Mouse (Mus musculus): ENCODE measurements around the gene Olfr1178. TPM values are rescaled to one million over a fixed set of nuclear protein-coding genes. Genes with fewer than 3 reads are reported as not detected.

The Olfr1178 gene
- total RNA-seq (2014; fragmentation: Nextera tagmentation): not detected in 2 replicates
- total RNA-seq (2017): not detected in 2 replicates

DNA sequence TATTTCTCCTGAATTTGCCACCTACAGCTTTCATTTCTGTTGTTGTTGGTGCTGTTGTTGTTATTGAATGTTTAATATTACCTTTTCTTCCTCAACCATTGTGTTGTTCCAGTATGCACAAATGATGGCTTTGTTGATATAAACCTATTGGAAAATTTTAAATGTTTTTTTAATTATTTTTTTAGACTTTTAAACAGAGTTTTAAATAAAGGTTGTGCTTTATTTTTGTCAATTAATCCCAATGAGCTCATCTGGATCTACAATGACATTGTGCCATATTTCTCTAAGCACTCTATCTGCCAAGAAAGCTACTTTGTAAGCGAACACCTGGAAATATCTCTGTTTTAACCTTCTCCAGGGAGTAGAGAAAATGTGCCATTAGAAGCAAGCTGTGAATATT lies at the start of gene Olfr1178:
TSS of gene Olfr1178 (plus strand) at position 301 of the 400 bp plus-strand sequence.
- ATAC-seq (replicated peaks; ENCODE audit: low FRiP score, low TSS enrichment, poor library complexity, severe bottlenecking): no peak

DNA sequence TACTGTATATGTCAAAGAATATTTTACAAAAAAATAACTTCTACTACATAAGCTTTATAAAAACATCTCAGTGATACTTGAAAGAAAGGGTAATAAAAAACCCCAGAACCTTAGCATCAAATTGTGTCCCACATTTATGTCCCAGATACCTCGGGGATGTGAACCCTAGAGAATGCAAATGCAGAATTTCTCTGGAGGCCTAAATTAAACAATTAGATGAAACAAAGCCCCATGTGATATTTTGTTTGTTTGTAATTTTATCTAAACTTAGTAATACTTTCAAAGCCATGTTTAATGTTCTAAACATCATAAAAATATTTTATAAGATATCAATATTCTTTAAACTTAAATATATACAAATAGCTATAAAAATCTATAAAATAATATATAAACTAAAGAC lies 40.5 kb upstream of the Olfr1178 start, which contains the start of gene Olfr1177-ps:
TSS of gene Olfr1177-ps (minus strand) at position 101 of the 400 bp plus-strand sequence.
- no peak for ATAC-seq (replicated peaks; ENCODE audit: low FRiP score, low TSS enrichment, poor library complexity, severe bottlenecking)

DNA sequence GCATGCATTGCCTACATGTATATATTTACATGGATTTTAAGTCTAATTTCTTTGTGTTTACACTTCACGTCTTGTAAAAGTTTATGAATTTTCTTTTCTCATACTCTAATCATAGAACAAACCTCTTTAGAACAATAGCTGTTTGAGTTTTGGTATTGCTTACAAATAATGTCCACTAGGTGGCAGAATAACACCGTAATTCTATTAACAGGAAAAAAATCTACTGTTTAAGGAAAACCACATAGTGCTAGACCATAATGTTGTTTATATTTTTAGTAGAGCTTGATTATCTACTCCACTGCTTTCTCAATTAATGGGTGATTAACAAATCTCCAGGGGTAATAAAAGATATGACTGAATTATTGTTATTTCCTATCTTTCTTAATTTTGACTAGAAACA lies 30.6 kb upstream of the Olfr1178 start:
- no peak for ATAC-seq (replicated peaks; ENCODE audit: low FRiP score, low TSS enrichment, poor library complexity, severe bottlenecking)

DNA sequence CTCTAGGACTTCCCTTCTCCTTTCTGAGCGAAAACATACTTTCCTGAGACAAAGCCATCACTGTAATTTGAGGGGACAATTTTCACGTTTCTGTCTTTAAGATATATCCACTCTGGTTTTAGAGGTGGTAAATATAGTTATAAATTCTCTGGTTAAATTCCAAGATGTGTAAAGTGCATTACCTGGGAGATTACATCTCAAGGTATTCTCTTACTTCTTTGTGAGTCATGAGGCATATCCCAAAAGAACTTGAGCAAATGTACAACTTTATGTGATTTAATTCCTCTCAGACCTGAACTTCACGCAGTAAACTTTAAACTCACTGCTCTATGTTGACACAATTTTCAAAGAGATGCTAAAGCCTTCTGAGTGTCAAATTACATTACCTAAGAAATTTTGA lies 19.5 kb downstream of the Olfr1178 start, which contains the start of gene Olfr1179:
TSS of gene Olfr1179 (minus strand) at position 101 of the 400 bp plus-strand sequence.
- no peak for ATAC-seq (replicated peaks; ENCODE audit: low FRiP score, low TSS enrichment, poor library complexity, severe bottlenecking)

DNA sequence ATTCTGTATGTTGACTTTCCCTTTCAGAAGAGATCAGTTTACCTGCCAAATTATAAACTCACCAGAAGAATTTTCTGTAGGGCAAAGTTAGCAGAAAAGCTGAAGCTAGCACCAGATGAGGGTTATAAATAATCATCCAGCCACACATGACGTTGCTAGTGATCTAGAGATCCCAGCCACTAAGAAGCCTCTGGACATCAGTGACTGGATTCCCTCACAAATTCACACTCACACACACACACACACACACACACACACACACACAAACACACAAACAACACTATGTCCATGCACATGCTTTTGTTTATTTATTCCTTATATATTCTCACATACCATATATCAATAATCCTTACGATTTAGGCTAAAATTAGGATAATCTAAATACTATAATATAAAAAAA lies 32.2 kb downstream of the Olfr1178 start, which contains the start of gene Olfr1180:
TSS of gene Olfr1180 (minus strand) at position 101 of the 400 bp plus-strand sequence.
- no peak for ATAC-seq (replicated peaks; ENCODE audit: low FRiP score, low TSS enrichment, poor library complexity, severe bottlenecking)

DNA sequence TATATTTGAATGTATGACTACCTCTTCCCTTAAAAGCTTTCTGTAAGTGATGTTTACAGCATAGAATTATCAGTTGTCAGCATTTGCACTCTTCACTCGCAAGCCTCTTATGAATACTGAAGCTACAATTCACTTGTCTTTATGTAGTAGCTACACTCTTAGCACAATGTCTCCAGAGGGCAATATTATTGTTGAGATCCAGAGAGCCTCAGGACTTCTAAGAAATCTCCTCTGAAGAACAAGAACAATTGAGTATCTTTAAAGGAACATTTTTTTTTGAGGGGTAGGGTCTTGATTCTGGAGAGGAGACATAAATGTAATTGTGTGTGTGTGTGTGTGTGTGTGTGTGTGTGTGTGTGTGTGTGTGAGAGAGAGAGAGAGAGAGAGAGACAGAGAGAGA lies 39.2 kb downstream of the Olfr1178 start, which contains the start of gene Olfr1181:
TSS of gene Olfr1181 (minus strand) at position 101 of the 400 bp plus-strand sequence.
- ATAC-seq (replicated peaks; ENCODE audit: low FRiP score, low TSS enrichment, poor library complexity, severe bottlenecking): no peak

DNA sequence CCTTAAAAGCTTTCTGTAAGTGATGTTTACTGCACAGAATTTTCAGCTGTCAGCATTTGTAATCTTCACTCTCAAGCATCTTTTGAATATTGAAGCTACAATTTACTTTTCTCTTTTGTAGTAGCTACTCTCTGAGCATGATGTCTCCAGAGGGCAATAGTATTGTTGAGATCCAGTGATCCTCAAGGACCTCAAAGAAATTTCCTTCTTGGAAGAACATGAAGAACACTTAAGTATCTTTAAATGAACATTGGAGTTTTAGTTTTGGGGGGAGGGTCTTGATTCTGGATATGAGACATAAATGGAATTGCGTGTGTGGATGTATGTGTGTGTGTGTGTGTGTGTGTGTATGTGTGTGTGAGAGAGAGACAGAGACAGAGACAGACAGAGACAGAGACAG lies 62.2 kb downstream of the Olfr1178 start, which contains the start of gene Gm13757:
TSS of gene Gm13757 (minus strand) at position 101 of the 400 bp plus-strand sequence.
- ATAC-seq (replicated peaks; ENCODE audit: low FRiP score, low TSS enrichment, poor library complexity, severe bottlenecking): no peak

Other genes starting within 250 kb of the Olfr1178 start
- gene Olfr1167, start 231.9 kb upstream of the Olfr1178 start, total RNA-seq (2014; fragmentation: Nextera tagmentation): not detected in 2 replicates
- not detected in 2 replicates for gene Olfr1167, start 231.9 kb upstream of the Olfr1178 start, total RNA-seq (2017)
- not detected in 2 replicates for gene Olfr1168, start 205.2 kb upstream of the Olfr1178 start, total RNA-seq (2014; fragmentation: Nextera tagmentation)
- not detected in 2 replicates for gene Olfr1168, start 205.2 kb upstream of the Olfr1178 start, total RNA-seq (2017)
- gene Olfr1170, start 158.7 kb upstream of the Olfr1178 start, total RNA-seq (2014; fragmentation: Nextera tagmentation): not detected in 2 replicates
- not detected in 2 replicates for gene Olfr1170, start 158.7 kb upstream of the Olfr1178 start, total RNA-seq (2017)
- gene Olfr1173, start 107.2 kb upstream of the Olfr1178 start, total RNA-seq (2014; fragmentation: Nextera tagmentation): not detected in 2 replicates
- 0.28 TPM in 1 of 2 replicates, not detected in the other for gene Olfr1173, start 107.2 kb upstream of the Olfr1178 start, total RNA-seq (2017)
- not detected in 2 replicates for gene Olfr1174-ps, start 71.9 kb upstream of the Olfr1178 start, total RNA-seq (2014; fragmentation: Nextera tagmentation)
- not detected in 2 replicates for gene Olfr1174-ps, start 71.9 kb upstream of the Olfr1178 start, total RNA-seq (2017)
- not detected in 2 replicates for gene Olfr1175-ps, start 59.8 kb upstream of the Olfr1178 start, total RNA-seq (2014; fragmentation: Nextera tagmentation)
- gene Olfr1175-ps, start 59.8 kb upstream of the Olfr1178 start, total RNA-seq (2017): not detected in 2 replicates
- gene Olfr1176, start 50.3 kb upstream of the Olfr1178 start, total RNA-seq (2014; fragmentation: Nextera tagmentation): not detected in 2 replicates
- gene Olfr1176, start 50.3 kb upstream of the Olfr1178 start, total RNA-seq (2017): not detected in 2 replicates
- gene Olfr1177-ps, start 40.6 kb upstream of the Olfr1178 start, total RNA-seq (2014; fragmentation: Nextera tagmentation): not detected in 2 replicates
- not detected in 2 replicates for gene Olfr1177-ps, start 40.6 kb upstream of the Olfr1178 start, total RNA-seq (2017)
- not detected in 2 replicates for gene Olfr1179, start 19.4 kb downstream of the Olfr1178 start, total RNA-seq (2014; fragmentation: Nextera tagmentation)
- gene Olfr1179, start 19.4 kb downstream of the Olfr1178 start, total RNA-seq (2017): not detected in 2 replicates
- gene Olfr1180, start 32.1 kb downstream of the Olfr1178 start, total RNA-seq (2014; fragmentation: Nextera tagmentation): not detected in 2 replicates
- gene Olfr1180, start 32.1 kb downstream of the Olfr1178 start, total RNA-seq (2017): not detected in 2 replicates
- gene Olfr1181, start 39.1 kb downstream of the Olfr1178 start, total RNA-seq (2014; fragmentation: Nextera tagmentation): not detected in 2 replicates
- not detected in 2 replicates for gene Olfr1181, start 39.1 kb downstream of the Olfr1178 start, total RNA-seq (2017)
- not detected in 2 replicates for gene Gm13757, start 62.1 kb downstream of the Olfr1178 start, total RNA-seq (2014; fragmentation: Nextera tagmentation)
- gene Gm13757, start 62.1 kb downstream of the Olfr1178 start, total RNA-seq (2017): not detected in 2 replicates
- gene Olfr1183, start 67.8 kb downstream of the Olfr1178 start, total RNA-seq (2014; fragmentation: Nextera tagmentation): not detected in 2 replicates
- gene Olfr1183, start 67.8 kb downstream of the Olfr1178 start, total RNA-seq (2017): not detected in 2 replicates
- gene Olfr1184, start 96.5 kb downstream of the Olfr1178 start, total RNA-seq (2014; fragmentation: Nextera tagmentation): not detected in 2 replicates
- gene Olfr1184, start 96.5 kb downstream of the Olfr1178 start, total RNA-seq (2017): not detected in 2 replicates
- not detected in 2 replicates for gene Olfr1185-ps1, start 106.3 kb downstream of the Olfr1178 start, total RNA-seq (2014; fragmentation: Nextera tagmentation)
- not detected in 2 replicates for gene Olfr1185-ps1, start 106.3 kb downstream of the Olfr1178 start, total RNA-seq (2017)
- gene Olfr1186, start 131.5 kb downstream of the Olfr1178 start, total RNA-seq (2014; fragmentation: Nextera tagmentation): not detected in 2 replicates
- not detected in 2 replicates for gene Olfr1186, start 131.5 kb downstream of the Olfr1178 start, total RNA-seq (2017)
- not detected in 2 replicates for gene Olfr1188, start 169.9 kb downstream of the Olfr1178 start, total RNA-seq (2014; fragmentation: Nextera tagmentation)
- gene Olfr1188, start 169.9 kb downstream of the Olfr1178 start, total RNA-seq (2017): not detected in 2 replicates
- not detected in 2 replicates for gene Olfr1189, start 199.4 kb downstream of the Olfr1178 start, total RNA-seq (2014; fragmentation: Nextera tagmentation)
- not detected in 2 replicates for gene Olfr1189, start 199.4 kb downstream of the Olfr1178 start, total RNA-seq (2017)

Measured in megakaryocyte-erythroid progenitor cell, adult 5-6 weeks (primary cell).